Mouse (Mus musculus): ENCODE measurements around the gene Ifitm5. TPM values are rescaled to one million over a fixed set of nuclear protein-coding genes. Genes with fewer than 3 reads are reported as not detected.
"Not testable (repeated sequence)": the region's sequence is repeated elsewhere in the genome, so short reads cannot be mapped to it uniquely, and the experiment has no call there.

Gene Ifitm5
- polyA plus RNA-seq, 1 experiment from 2014 or later = 1.4 TPM

GRCm38 (mm10) chr7:140982971-140983370, 32.9 kb upstream of the Ifitm5 start:
- 94% methylated on average over 7 of the region's 7 CpGs for WGBS
- Histone ChIP-seq H3K36me3 (ENCODE audit: control insufficient read depth, insufficient read depth, low read length) (no peaks in the 10 kb centered on the region), H3K4me2 (ENCODE audit: low read depth) (no peak overlapping the region), H3K4me3 (ENCODE audit: low read depth, low read length) (no peak overlapping the region), H3K27ac (ENCODE audit: low read depth, low read length) (no peak overlapping the region), H3K27me3 (ENCODE audit: control insufficient read depth, insufficient read depth, low read length) (no peaks in the 10 kb centered on the region), H3K9ac (ENCODE audit: low read length) (no peak overlapping the region), H3K9me3 (ENCODE audit: control insufficient read depth, low read length) (no peaks in the 10 kb centered on the region), H3K4me1 (ENCODE audit: control insufficient read depth, insufficient read depth, low read length) (no peaks in the 10 kb centered on the region)
- ATAC-seq (ENCODE audit: insufficient read depth, low FRiP score, low TSS enrichment) (no peak), DNase-seq (ENCODE audit: low spot score) (no peak)

DNA sequence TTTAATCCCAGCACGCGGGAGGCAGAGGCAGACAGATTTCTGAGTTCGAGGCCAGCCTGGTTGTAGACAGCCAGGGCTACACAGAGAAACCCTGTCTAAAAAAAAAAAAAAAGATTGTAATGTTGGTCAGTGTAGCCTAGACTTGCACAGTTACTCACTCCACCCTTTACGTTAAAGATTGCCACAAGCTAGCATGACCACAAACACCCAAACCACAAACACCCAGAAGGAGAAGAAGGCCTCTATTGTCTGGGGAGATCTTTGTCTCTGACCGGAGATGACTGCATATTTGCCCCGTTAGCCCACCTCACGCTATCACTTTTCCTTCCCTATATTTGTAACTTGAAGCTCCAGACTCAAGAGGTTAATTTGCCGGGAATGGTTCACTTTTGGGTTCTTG, 31.6 kb upstream of the Ifitm5 start:
- DNase-seq (ENCODE audit: low spot score) (no peak), ATAC-seq (ENCODE audit: insufficient read depth, low FRiP score, low TSS enrichment) (no peak)
- Histone ChIP-seq H3K4me1 (ENCODE audit: control insufficient read depth, insufficient read depth, low read length) (no peaks in the 10 kb centered on the region), H3K4me3 (ENCODE audit: low read depth, low read length) (no peak overlapping the region), H3K9me3 (ENCODE audit: control insufficient read depth, low read length) (no peaks in the 10 kb centered on the region), H3K9ac (ENCODE audit: low read length) (no peak overlapping the region), H3K27me3 (ENCODE audit: control insufficient read depth, insufficient read depth, low read length) (no peaks in the 10 kb centered on the region), H3K27ac (ENCODE audit: low read depth, low read length) (no peak overlapping the region), H3K4me2 (ENCODE audit: low read depth) (no peak overlapping the region), H3K36me3 (ENCODE audit: control insufficient read depth, insufficient read depth, low read length) (no peaks in the 10 kb centered on the region)
- WGBS = 92% methylated on average over 8 of the region's 8 CpGs

- H3K9me3 ChIP-seq (ENCODE audit: control insufficient read depth, low read length); H3K36me3 ChIP-seq (ENCODE audit: control insufficient read depth, insufficient read depth, low read length); H3K4me2 ChIP-seq (ENCODE audit: low read depth); H3K27me3 ChIP-seq (ENCODE audit: control insufficient read depth, insufficient read depth, low read length); DNase-seq (ENCODE audit: low spot score); H3K27ac ChIP-seq (ENCODE audit: low read depth, low read length); H3K4me1 ChIP-seq (ENCODE audit: control insufficient read depth, insufficient read depth, low read length); H3K4me3 ChIP-seq (ENCODE audit: low read depth, low read length); ATAC-seq (ENCODE audit: insufficient read depth, low FRiP score, low TSS enrichment); H3K9ac ChIP-seq (ENCODE audit: low read length): not testable (repeated sequence)
- WGBS = 91% methylated on average over 9 of the region's 9 CpGs
These were observed 26.6 kb upstream of the Ifitm5 start for GRCm38 (mm10) chr7:140976720-140977119.

- no peak overlapping the region for H3K27ac ChIP-seq (ENCODE audit: low read depth, low read length)
- H3K4me1 ChIP-seq (ENCODE audit: control insufficient read depth, insufficient read depth, low read length) = 0 out of 2 replicates have a peak, but pooled peaks cover 2% of the 10 kb centered on the region
- no peak for ATAC-seq (ENCODE audit: insufficient read depth, low FRiP score, low TSS enrichment)
- H3K4me3 ChIP-seq (ENCODE audit: low read depth, low read length) = no peak overlapping the region
- no peak overlapping the region for H3K4me2 ChIP-seq (ENCODE audit: low read depth)
- H3K9ac ChIP-seq (ENCODE audit: low read length) = no peak overlapping the region
- WGBS = 22% methylated on average over 3 of the region's 3 CpGs
- H3K9me3 ChIP-seq (ENCODE audit: control insufficient read depth, low read length) = no peaks in the 10 kb centered on the region
- H3K27me3 ChIP-seq (ENCODE audit: control insufficient read depth, insufficient read depth, low read length) = no peaks in the 10 kb centered on the region
- H3K36me3 ChIP-seq (ENCODE audit: control insufficient read depth, insufficient read depth, low read length) = no peaks in the 10 kb centered on the region
- DNase-seq (ENCODE audit: low spot score) = no peak
These were observed 25.4 kb upstream of the Ifitm5 start for GRCm38 (mm10) chr7:140975465-140975864.

DNA sequence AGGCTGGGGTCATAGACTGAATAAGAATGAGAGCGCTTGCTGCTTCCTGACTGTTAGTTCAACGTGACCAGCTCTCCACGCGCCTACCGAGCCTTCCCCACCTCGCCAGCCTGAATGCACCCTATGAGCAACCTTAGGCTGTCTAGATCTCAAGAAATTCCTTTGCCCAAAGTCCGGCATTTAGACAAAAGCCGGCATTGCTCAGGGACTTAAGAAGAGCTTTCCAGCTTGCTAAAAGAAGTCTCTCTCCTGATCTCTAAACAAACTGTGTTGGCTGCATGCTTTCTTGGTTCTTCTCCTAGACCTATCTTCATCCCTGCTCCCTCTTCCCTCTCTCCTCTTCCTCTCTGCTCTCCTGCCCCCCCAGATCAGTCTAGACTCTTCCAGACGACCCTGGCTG, 24.8 kb upstream of the Ifitm5 start:
- Histone ChIP-seq H3K27ac (ENCODE audit: low read depth, low read length) (no peak overlapping the region), H3K4me3 (ENCODE audit: low read depth, low read length) (no peak overlapping the region), H3K36me3 (ENCODE audit: control insufficient read depth, insufficient read depth, low read length) (no peaks in the 10 kb centered on the region), H3K9ac (ENCODE audit: low read length) (no peak overlapping the region), H3K4me2 (ENCODE audit: low read depth) (no peak overlapping the region), H3K4me1 (ENCODE audit: control insufficient read depth, insufficient read depth, low read length) (0 out of 2 replicates have a peak, but pooled peaks cover 2% of the 10 kb centered on the region), H3K9me3 (ENCODE audit: control insufficient read depth, low read length) (no peaks in the 10 kb centered on the region), H3K27me3 (ENCODE audit: control insufficient read depth, insufficient read depth, low read length) (no peaks in the 10 kb centered on the region)
- WGBS = 19% methylated on average over 9 of the region's 9 CpGs
- no peak for DNase-seq (ENCODE audit: low spot score)
- no peak for ATAC-seq (ENCODE audit: insufficient read depth, low FRiP score, low TSS enrichment)

DNA sequence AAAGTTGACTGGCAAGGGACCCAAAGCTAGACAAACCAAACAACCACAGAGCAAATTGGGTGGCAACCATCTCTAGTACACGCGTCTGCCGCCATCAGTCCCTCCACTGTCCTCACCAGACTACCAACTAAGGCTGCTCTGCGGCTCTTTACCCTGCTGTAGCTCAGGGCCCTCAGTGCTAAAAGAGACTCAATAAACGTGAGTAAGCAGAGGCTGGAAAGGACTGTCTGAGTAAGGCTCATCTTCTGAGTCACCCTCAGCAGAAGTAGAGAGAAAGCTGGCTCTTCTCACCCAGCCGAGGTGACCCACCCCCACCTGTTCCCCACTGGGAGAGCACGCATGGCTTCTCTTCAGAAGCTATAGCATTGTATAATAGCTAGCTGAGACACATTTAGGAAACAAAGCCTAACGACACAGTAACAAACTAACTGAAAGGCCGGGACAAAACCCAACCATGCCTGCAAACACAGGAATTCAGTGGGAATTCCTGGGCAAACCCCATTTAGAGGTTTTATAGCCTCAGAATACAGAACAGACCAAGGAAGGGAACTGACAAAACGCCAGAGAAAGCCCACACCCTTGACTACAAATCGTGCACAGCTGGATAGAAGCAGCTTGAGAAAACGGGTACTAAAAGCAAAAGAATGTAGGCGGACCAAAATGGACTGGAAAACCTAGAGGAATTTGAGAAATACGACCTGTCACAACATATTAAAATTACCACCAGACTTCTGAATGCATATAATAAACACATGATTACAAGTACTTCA, 23.5 kb upstream of the Ifitm5 start:
- Histone ChIP-seq H3K4me3 (ENCODE audit: low read depth, low read length) (no peak overlapping the region), H3K9ac (ENCODE audit: low read length) (no peak overlapping the region), H3K4me1 (ENCODE audit: control insufficient read depth, insufficient read depth, low read length) (0 out of 2 replicates have a peak, but pooled peaks cover 2% of the 10 kb centered on the region), H3K36me3 (ENCODE audit: control insufficient read depth, insufficient read depth, low read length) (no peaks in the 10 kb centered on the region), H3K4me2 (ENCODE audit: low read depth) (no peak overlapping the region), H3K27ac (ENCODE audit: low read depth, low read length) (0 out of 2 replicates have a peak overlapping the region, but pooled peaks have one; percentile 39), H3K27me3 (ENCODE audit: control insufficient read depth, insufficient read depth, low read length) (no peaks in the 10 kb centered on the region), H3K9me3 (ENCODE audit: control insufficient read depth, low read length) (no peaks in the 10 kb centered on the region)
- ATAC-seq (ENCODE audit: insufficient read depth, low FRiP score, low TSS enrichment) = no peak
- no peak for DNase-seq (ENCODE audit: low spot score)
- 13% methylated on average over 14 of the region's 14 CpGs for WGBS

DNA sequence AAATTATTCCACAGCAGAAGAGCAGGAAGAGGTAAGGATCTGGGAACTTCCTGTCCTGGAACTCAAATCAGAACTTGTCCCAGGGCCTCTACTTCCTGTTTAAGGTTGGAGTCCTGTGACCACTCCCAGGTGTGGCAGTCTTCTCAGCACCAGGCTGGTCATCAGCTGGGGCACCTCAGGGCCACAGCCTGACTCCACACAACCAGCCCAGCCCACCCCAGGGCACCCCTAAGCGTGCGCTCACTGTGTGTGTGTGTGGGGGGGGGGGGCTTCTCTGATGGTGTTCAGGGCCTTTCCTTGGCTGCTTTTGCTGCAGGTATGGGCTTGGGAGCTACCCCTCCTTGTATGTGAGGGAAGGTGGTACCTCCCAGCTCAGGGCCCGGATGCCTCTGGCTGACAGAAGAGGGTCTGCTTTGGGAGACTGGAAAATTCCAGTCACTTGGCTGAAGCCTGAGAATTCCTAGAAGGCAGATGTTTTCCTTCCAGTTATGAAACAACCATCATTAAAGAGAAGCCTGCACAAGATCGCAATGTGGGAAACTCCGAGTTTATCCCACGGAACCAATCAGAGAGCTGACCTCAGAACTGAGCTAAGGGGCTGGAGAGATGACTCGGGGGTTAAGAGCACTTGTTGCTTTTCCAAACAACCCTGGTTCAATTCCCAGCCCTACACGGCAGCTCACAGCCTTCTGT, 21.5 kb upstream of the Ifitm5 start:
- ATAC-seq (ENCODE audit: insufficient read depth, low FRiP score, low TSS enrichment) = no peak
- Histone ChIP-seq H3K36me3 (ENCODE audit: control insufficient read depth, insufficient read depth, low read length) (no peaks in the 10 kb centered on the region), H3K9me3 (ENCODE audit: control insufficient read depth, low read length) (no peaks in the 10 kb centered on the region), H3K4me1 (ENCODE audit: control insufficient read depth, insufficient read depth, low read length) (0 out of 2 replicates have a peak, but pooled peaks cover 5% of the 10 kb centered on the region), H3K27ac (ENCODE audit: low read depth, low read length) (no peak overlapping the region), H3K9ac (ENCODE audit: low read length) (no peak overlapping the region), H3K4me2 (ENCODE audit: low read depth) (no peak overlapping the region), H3K27me3 (ENCODE audit: control insufficient read depth, insufficient read depth, low read length) (no peaks in the 10 kb centered on the region), H3K4me3 (ENCODE audit: low read depth, low read length) (no peak overlapping the region)
- WGBS = 84% methylated on average over 8 of the region's 8 CpGs
- DNase-seq (ENCODE audit: low spot score) = no peak

- no peak overlapping the region for H3K9ac ChIP-seq (ENCODE audit: low read length)
- DNase-seq (ENCODE audit: low spot score) (no peak), ATAC-seq (ENCODE audit: insufficient read depth, low FRiP score, low TSS enrichment) (no peak)
- H3K27me3 ChIP-seq (ENCODE audit: control insufficient read depth, insufficient read depth, low read length) = no peaks in the 10 kb centered on the region
- H3K27ac ChIP-seq (ENCODE audit: low read depth, low read length) = no peak overlapping the region
- H3K36me3 ChIP-seq (ENCODE audit: control insufficient read depth, insufficient read depth, low read length) = no peaks in the 10 kb centered on the region
- no peak overlapping the region for H3K4me2 ChIP-seq (ENCODE audit: low read depth)
- H3K4me3 ChIP-seq (ENCODE audit: low read depth, low read length) = no peak overlapping the region
- WGBS = 43% methylated on average over 7 of the region's 7 CpGs
- H3K9me3 ChIP-seq (ENCODE audit: control insufficient read depth, low read length) = no peaks in the 10 kb centered on the region
- H3K4me1 ChIP-seq (ENCODE audit: control insufficient read depth, insufficient read depth, low read length) = 0 out of 2 replicates have a peak, but pooled peaks cover 5% of the 10 kb centered on the region
These were observed 20.8 kb upstream of the Ifitm5 start for GRCm38 (mm10) chr7:140970931-140971330.

DNA sequence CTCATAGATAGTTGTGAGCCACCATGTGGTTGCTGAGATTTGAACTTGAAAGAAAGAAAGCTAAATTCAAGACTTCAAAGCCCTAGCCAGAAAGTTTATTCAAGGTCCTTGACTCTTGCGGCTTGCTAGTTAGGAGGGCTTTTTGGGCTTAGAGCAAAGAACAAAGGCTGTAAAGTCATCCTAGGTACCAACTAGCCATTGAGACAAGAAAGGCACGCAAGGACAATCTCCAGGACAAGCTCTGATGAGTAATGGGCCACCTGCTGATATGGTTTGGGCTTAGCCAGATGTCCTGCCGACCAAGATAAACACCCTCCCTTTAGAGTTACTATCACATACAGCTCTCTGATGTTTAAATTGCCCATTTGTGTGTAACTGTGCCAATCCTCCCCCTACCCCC, 18.6 kb upstream of the Ifitm5 start:
- DNase-seq (ENCODE audit: low spot score); H3K4me3 ChIP-seq (ENCODE audit: low read depth, low read length); H3K27ac ChIP-seq (ENCODE audit: low read depth, low read length); H3K27me3 ChIP-seq (ENCODE audit: control insufficient read depth, insufficient read depth, low read length); H3K4me1 ChIP-seq (ENCODE audit: control insufficient read depth, insufficient read depth, low read length); ATAC-seq (ENCODE audit: insufficient read depth, low FRiP score, low TSS enrichment); H3K9ac ChIP-seq (ENCODE audit: low read length); H3K36me3 ChIP-seq (ENCODE audit: control insufficient read depth, insufficient read depth, low read length); H3K9me3 ChIP-seq (ENCODE audit: control insufficient read depth, low read length); H3K4me2 ChIP-seq (ENCODE audit: low read depth): not testable (repeated sequence)
- 4% methylated on average over 3 of the region's 3 CpGs for WGBS

Data from neural tube, embryonic 11.5 days (tissue).